ENCODE assay signal across 24 mouse cellular contexts in the genomic region with DNA sequence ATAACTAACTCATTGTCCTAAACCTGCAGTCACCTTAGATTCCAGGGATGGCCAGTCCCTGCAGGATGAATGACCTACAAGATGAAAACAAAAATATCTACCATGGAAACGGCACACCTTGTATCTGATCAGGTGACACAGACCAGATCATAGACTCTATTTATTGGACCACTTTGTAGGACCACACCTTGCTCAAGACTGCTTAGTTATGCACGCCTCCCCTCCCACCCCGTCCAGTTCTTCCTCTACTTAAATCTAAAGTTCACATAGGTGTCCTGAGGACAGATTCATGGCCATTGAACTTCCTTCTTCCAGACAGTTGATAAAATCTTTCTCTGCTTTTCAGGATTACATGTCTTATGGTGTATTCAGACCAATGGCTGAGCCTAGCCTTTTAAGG.
"Had no signal": no experiment of that assay in that cellular context is flagged by ENCODE, and none has a peak within 500 bp of the region (broad histone marks: within the 10 kb centered on the region; RNA-seq: fewer than 3 reads in every experiment).

No protein-coding gene starts in this region.

- H3K27ac ChIP-seq: gastrocnemius, adult 2 months; heart, embryonic 10.5 days; hindbrain, embryonic 10.5 days; hindbrain, embryonic 12.5 days; hindbrain, embryonic 14.5 days; layer of hippocampus, adult 2 months; left cerebral cortex, adult 2 months; limb, embryonic 10.5 days; limb, embryonic 12.5 days had no signal

- DNase-seq: gastrocnemius, adult 2 months; gastrocnemius, postnatal 10 days; gastrocnemius, postnatal 25 days; heart, adult 18-20 months; heart, postnatal 10 days; heart, postnatal 4 days; kidney, adult 11 months; kidney, adult 8-10 months; kidney, postnatal 10 days; kidney, postnatal 25 days; kidney, postnatal 4 days; liver had no signal

- H3K4me3 ChIP-seq: gastrocnemius, adult 2 months; heart, embryonic 10.5 days; heart, embryonic 12.5 days; hindbrain, embryonic 10.5 days; hindbrain, embryonic 12.5 days; layer of hippocampus, adult 2 months; left cerebral cortex, adult 2 months; limb, embryonic 10.5 days; limb, embryonic 12.5 days had no signal

- H3K9ac ChIP-seq: heart, embryonic 12.5 days; hindbrain, embryonic 12.5 days; hindbrain, embryonic 14.5 days; limb, embryonic 12.5 days had no signal

- H3K36me3 ChIP-seq: heart, embryonic 10.5 days; heart, embryonic 12.5 days; hindbrain, embryonic 10.5 days; hindbrain, embryonic 12.5 days; limb, embryonic 10.5 days; limb, embryonic 12.5 days had no signal

- ATAC-seq: hindbrain, embryonic 16.5 days; inflammation-experienced regulatory T-cells, adult 6 months had no signal

- H3K4me2 ChIP-seq: heart, embryonic 12.5 days; hindbrain, embryonic 12.5 days; hindbrain, embryonic 14.5 days; limb, embryonic 12.5 days; liver, embryonic 11.5 days had no signal

- H3K9me3 ChIP-seq: heart, embryonic 10.5 days; heart, embryonic 12.5 days; hindbrain, embryonic 10.5 days; hindbrain, embryonic 12.5 days; limb, embryonic 10.5 days; limb, embryonic 12.5 days had no signal
